Mouse (Mus musculus): ENCODE results near the gene Lif.

GRCm38 (mm10) chr11:4312180-4312579 lies 54.8 kb downstream of the Lif start:
- TF ChIP-seq CTCF (IDR thresholded peaks at IDR 0.05; ENCODE audit: low read depth) (no peak), EP300 (IDR thresholded peaks at IDR 0.05; ENCODE audit: low read depth) (no peak)

Measured in liver, embryonic 14.5 days (tissue).